Mouse (Mus musculus) duodenum, adult 2 months (tissue): ENCODE data around the gene Dnah17. TPM values are rescaled to one million over a fixed set of nuclear protein-coding genes. Genes with fewer than 3 reads are reported as not detected.

Experiments
- polyA plus RNA-seq: library from polyadenylated mRNA; depleted of rRNA; stranded (reverse); fragments of >200 nt; gene quantifications from 2 replicates; pipeline ENCODE4 v1.2.3, GENCODE M21; 2012; ENCODE audit warnings: low replicate concordance; rRNA removed

Dnah17 gene
- polyA plus RNA-seq = 0.05 and 0.19 TPM in 2 replicates

GRCm38 (mm10) chr11:118130534-118130933 lies at the start of gene Dnah17:
TSS of gene Dnah17 (minus strand) at chr11:118130634.

GRCm38 (mm10) chr11:117986126-117987031 lies 144.1 kb downstream of the Dnah17 start, which contains the start of gene Pgs1:
TSS of gene Pgs1 (plus strand) at chr11:117986292.

Other genes with a start within 250 kb of the Dnah17 start
- gene Socs3, start 160.6 kb downstream of the Dnah17 start, polyA plus RNA-seq = 28.3 and 61.4 TPM in 2 replicates
- 37.3 and 49.9 TPM in 2 replicates for gene Pgs1, start 144.3 kb downstream of the Dnah17 start, polyA plus RNA-seq
- gene Cyth1, start 118.0 kb upstream of the Dnah17 start, polyA plus RNA-seq = 8.5 and 16.5 TPM in 2 replicates
- gene Usp36, start 159.6 kb upstream of the Dnah17 start, polyA plus RNA-seq = 10.0 and 16.6 TPM in 2 replicates
- gene Cep295nl, start 211.9 kb upstream of the Dnah17 start, polyA plus RNA-seq = 0.08 and 0.14 TPM in 2 replicates
- gene Timp2, start 225.1 kb upstream of the Dnah17 start, polyA plus RNA-seq = 31.0 and 32.9 TPM in 2 replicates